Mouse (Mus musculus): Measurements from ENCODE around the gene Nsmce1.
"Not testable (repeated sequence)": the region's sequence is repeated elsewhere in the genome, so short reads cannot be mapped to it uniquely, and the experiment has no call there.

- TF ChIP-seq CTCF (IDR thresholded peaks at IDR 0.05; ENCODE audit: low read depth): not testable (repeated sequence)
- TF ChIP-seq EP300 (IDR thresholded peaks at IDR 0.05; ENCODE audit: low read depth): peak; percentile 93
Measured at GRCm38 (mm10) chr7:125428816-125429500, 62.4 kb downstream of the Nsmce1 start.

Data from liver, embryonic 14.5 days (tissue).